Comparison of ENCODE assay signal across 18 mouse cellular contexts in the genomic region with DNA sequence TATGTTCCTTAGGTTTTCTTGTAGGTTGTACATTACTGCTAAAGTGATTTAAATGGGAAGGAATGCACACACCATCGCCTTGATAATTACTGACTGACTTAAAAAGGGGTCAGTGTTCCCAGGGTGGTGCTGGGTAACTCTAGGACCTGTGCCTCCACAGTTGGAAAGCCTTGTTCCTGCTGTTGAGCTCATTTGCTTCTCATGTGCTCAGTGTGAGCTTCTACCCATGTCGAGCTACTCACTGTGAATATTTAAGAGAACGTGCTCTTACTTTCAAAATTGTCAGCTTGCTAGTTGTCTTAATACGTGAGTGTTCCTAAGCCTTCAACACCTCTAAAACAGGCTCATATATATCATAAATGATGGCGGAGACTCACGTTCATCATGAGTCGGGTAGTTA.
"Had no signal": no experiment of that assay in that cellular context is flagged by ENCODE, and none has a peak within 500 bp of the region (broad histone marks: within the 10 kb centered on the region; RNA-seq: fewer than 3 reads in every experiment).

No protein-coding gene starts in this region.

- H3K36me3 ChIP-seq: midbrain, embryonic 10.5 days; midbrain, embryonic 12.5 days had no signal

- H3K27me3 ChIP-seq: midbrain, embryonic 12.5 days; neural tube, embryonic 13.5 days; neural tube, embryonic 15.5 days had no signal

- ATAC-seq: midbrain, embryonic 16.5 days had no signal

- H3K27ac ChIP-seq: midbrain, embryonic 10.5 days; midbrain, embryonic 12.5 days; neural tube, embryonic 13.5 days; neural tube, embryonic 15.5 days had no signal

- H3K9ac ChIP-seq: lung, embryonic 14.5 days; midbrain, embryonic 12.5 days; neural tube, embryonic 13.5 days; neural tube, embryonic 15.5 days had no signal

- H3K9me3 ChIP-seq: midbrain, embryonic 10.5 days; midbrain, embryonic 12.5 days; neural tube, embryonic 13.5 days; neural tube, embryonic 15.5 days had no signal

- H3K4me2 ChIP-seq: lung, embryonic 14.5 days; midbrain, embryonic 12.5 days; neural tube, embryonic 13.5 days; neural tube, embryonic 15.5 days had no signal

- H3K4me1 ChIP-seq: midbrain, embryonic 10.5 days; midbrain, embryonic 12.5 days; neural tube, embryonic 13.5 days; neural tube, embryonic 15.5 days had no signal

- H3K4me3 ChIP-seq: midbrain, embryonic 10.5 days; midbrain, embryonic 12.5 days; myocyte; neural tube, embryonic 13.5 days; neural tube, embryonic 15.5 days had no signal

- DNase-seq: lung, embryonic 14.5 days; lung, postnatal 10 days; lung, postnatal 4 days; midbrain, embryonic 14.5 days; retina, postnatal 1 day; right cerebral cortex, adult 18-20 months; right cerebral cortex, postnatal 25 days; right cerebral cortex, postnatal 4 days; spleen, adult 18-20 months; thymus, adult 18-20 months; thymus, postnatal 14 days; thymus, postnatal 36 days had no signal
